Mouse (Mus musculus) lung, adult 2 months (tissue): ENCODE data around the gene Gm2115.

Experiments
- CTCF ChIP-seq: fragments of 200-500 bp; IDR thresholded peaks from 2 replicates; pipeline ENCODE4 v1.5.1; 2011; ENCODE audit warnings: mild to moderate bottlenecking, low read length, control low read depth; ENCODE audit not compliant: insufficient read depth
- POLR2A ChIP-seq: fragments of 200-500 bp; IDR thresholded peaks from 2 replicates; pipeline ENCODE4 v1.6.1; 2011; ENCODE audit warnings: low read depth, mild to moderate bottlenecking, control low read depth, low read length, borderline replicate concordance; ENCODE audit errors: extremely low read depth

DNA sequence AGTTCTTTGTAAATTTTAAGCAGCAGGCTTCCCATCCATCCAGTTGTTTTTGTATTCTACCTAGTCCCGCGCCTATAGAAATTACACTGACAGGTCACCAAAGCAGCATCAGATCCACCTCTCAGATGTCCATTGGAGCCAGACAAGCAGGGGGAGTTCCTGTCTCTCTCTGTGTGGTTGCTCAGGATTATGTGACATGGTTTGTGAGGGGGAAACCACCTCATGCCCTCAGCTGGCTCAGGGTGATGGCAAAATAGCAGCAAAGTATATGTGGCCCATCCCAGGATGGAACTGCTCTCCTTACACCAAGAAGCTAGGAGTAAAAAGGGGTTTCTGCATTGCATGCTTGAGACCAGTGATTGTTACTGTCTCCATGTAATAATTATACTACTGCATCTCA, 42.3 kb upstream of the Gm2115 start:
- TF ChIP-seq POLR2A (no peak), CTCF (no peak)
